Mouse (Mus musculus): Measurements from ENCODE around the gene Ppm1g.

DNA sequence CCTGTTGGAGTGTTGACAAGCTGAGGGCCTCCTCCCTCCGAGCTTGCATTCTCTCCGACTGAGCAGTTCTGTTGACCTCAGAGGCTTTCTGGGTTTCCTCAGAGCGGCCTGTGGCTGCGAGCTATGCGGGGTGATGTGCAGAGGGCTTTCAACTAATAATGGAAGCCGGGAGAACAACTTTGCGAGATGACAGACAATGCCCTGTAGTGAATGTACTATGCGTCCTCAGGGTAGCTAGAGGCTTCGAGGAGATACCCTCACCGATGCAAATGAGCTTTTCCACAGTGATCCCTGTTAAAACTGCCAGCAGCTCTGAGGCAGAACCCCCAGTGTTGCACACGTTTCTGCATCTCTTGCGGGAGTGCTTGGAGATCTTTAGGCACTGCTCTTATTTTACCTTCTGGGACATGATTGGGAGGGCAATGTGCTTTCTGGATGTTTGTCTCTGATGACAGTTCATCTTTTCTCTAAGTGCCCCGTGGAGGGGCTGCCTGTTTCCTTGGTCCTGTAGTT is 21.1 kb upstream of the Ppm1g start:
- no peak for TF ChIP-seq CTCF (IDR thresholded peaks at IDR 0.05; ENCODE audit: control insufficient read depth, insufficient read depth, insufficient replicate concordance, low read depth, low read length)
- no peak for TF ChIP-seq POLR2A (IDR thresholded peaks at IDR 0.05; ENCODE audit: control insufficient read depth, low read depth, low read length)
